Mouse (Mus musculus) myocyte (in vitro differentiated cells): ENCODE results near the gene Creb5.

Experiments used
- CEBPB ChIP-seq: IDR thresholded peaks from 2 replicates; pipeline ENCODE4 v1.6.1; 2011; ENCODE audit warnings: mild to moderate bottlenecking, moderate library complexity; ENCODE audit not compliant: poor library complexity, insufficient read depth, severe bottlenecking
- MAX ChIP-seq: IDR thresholded peaks from one replicate; pipeline ENCODE4 v1.6.1; 2011; ENCODE audit warnings: low read depth, mild to moderate bottlenecking, control low read depth
- POLR2A ChIP-seq: IDR thresholded peaks from one replicate; pipeline ENCODE4 v1.6.1; 2011; ENCODE audit warnings: low read depth, mild to moderate bottlenecking, control low read depth, moderate library complexity; ENCODE audit not compliant: insufficient read length
- POLR2AphosphoS2 ChIP-seq: IDR thresholded peaks from one replicate; pipeline ENCODE4 v1.6.1; 2011; ENCODE audit warnings: low read depth, control low read depth; ENCODE audit not compliant: insufficient read length
- REST ChIP-seq: IDR thresholded peaks from one replicate; pipeline ENCODE4 v1.6.1; 2011; ENCODE audit warnings: mild to moderate bottlenecking, control low read depth, moderate library complexity; ENCODE audit not compliant: insufficient read depth, insufficient read length
- SRF ChIP-seq: IDR thresholded peaks from one replicate; pipeline ENCODE4 v1.6.1; 2011; ENCODE audit warnings: low read depth; ENCODE audit not compliant: control insufficient read depth, insufficient read length
- TCF12 ChIP-seq: IDR thresholded peaks from one replicate; pipeline ENCODE4 v1.6.1; 2011; ENCODE audit warnings: mild to moderate bottlenecking, control low read depth; ENCODE audit not compliant: poor library complexity, insufficient read depth, severe bottlenecking
- USF1 ChIP-seq: IDR thresholded peaks from one replicate; pipeline ENCODE4 v1.6.1; 2011; ENCODE audit warnings: low read depth, mild to moderate bottlenecking, control low read depth, moderate library complexity

DNA sequence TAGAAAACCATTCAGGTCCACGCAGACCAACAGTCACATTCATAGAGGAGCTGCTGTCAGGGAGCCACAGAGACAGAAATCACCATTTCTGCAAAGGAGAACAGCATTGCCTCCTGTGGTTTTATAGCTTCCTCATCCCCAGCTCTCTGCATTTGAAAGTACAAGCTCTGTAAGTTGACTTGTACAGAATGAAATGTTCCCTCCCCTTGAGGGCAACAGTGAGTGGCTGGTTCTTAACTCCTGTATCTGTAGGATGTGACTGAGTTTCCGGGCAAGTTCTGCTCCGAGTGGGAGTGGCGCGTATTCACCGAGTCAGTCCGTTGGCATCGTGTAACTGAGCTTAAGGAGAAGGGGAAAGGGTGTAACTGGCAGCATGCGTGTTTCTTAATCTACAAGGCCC, 426.1 kb downstream of the Creb5 start:
- TF ChIP-seq USF1 (no peak), POLR2A (no peak), CEBPB (no peak), MAX (no peak), SRF (no peak), TCF12 (no peak), REST (no peak), POLR2AphosphoS2 (no peak)
